Mouse (Mus musculus) layer of hippocampus, adult 2 months (tissue): ENCODE data around the gene Colq. TPM values are rescaled to one million over a fixed set of nuclear protein-coding genes. Genes with fewer than 3 reads are reported as not detected.

Experiments used
- DNase-seq, 2 experiments: peaks; one replicate each; pipeline ENCODE4 v3.0.0; 2022; ENCODE audit warnings: low spot score in 2 of 2
- H3K27ac ChIP-seq: fragments of 200-600 bp; 2 replicates; pipeline ENCODE4 v1.8.1; 2022
- H3K4me3 ChIP-seq: fragments of 200-600 bp; 2 replicates; pipeline ENCODE4 v1.8.1; 2022; ENCODE audit warnings: mild to moderate bottlenecking
- CTCF ChIP-seq: fragments of 200-600 bp; conservative IDR thresholded peaks from 2 replicates; pipeline ENCODE4 v1.8.1; 2022; ENCODE audit warnings: antibody characterized with exemption, mild to moderate bottlenecking, moderate library complexity
- total RNA-seq, 2 experiments: library from RNA; stranded (reverse); gene quantifications; 2 replicates each; pipeline ENCODE4 v1.2.3; 2021

Gene Colq
- total RNA-seq, 2 experiments from 2014 or later = 0.41 TPM; not detected in 1

- no peak for DNase-seq
- Histone ChIP-seq H3K4me3 (no peak overlapping the region), H3K27ac (no peak overlapping the region)
- TF ChIP-seq CTCF = no peak
These were observed 22.0 kb downstream of the Colq start for GRCm38 (mm10) chr14:31569151-31569631.

GRCm38 (mm10) chr14:31565478-31566212, 25.5 kb downstream of the Colq start:
- DNase-seq = no peak
- Histone ChIP-seq H3K27ac (no peak overlapping the region), H3K4me3 (no peak overlapping the region)
- no peak for TF ChIP-seq CTCF

- TF ChIP-seq CTCF = no peak
- DNase-seq = no peak
- Histone ChIP-seq H3K4me3 (no peak overlapping the region), H3K27ac (no peak overlapping the region)
These were observed 26.5 kb downstream of the Colq start for GRCm38 (mm10) chr14:31564452-31565179.

- no peak for TF ChIP-seq CTCF
- Histone ChIP-seq H3K27ac (no peak overlapping the region), H3K4me3 (no peak overlapping the region)
- DNase-seq = no peak
These were observed 30.3 kb downstream of the Colq start for GRCm38 (mm10) chr14:31560886-31561285.

- no peak for TF ChIP-seq CTCF
- H3K27ac ChIP-seq = no peak overlapping the region
- no peak overlapping the region for H3K4me3 ChIP-seq
- no peak for DNase-seq
These were observed 31.9 kb downstream of the Colq start for GRCm38 (mm10) chr14:31559216-31559615.

GRCm38 (mm10) chr14:31557784-31558183, 33.4 kb downstream of the Colq start:
- no peak for DNase-seq
- Histone ChIP-seq H3K27ac (no peak overlapping the region), H3K4me3 (no peak overlapping the region)
- no peak for TF ChIP-seq CTCF

- Histone ChIP-seq H3K27ac (no peak overlapping the region), H3K4me3 (no peak overlapping the region)
- DNase-seq = no peak
- no peak for TF ChIP-seq CTCF
These were observed 33.9 kb downstream of the Colq start for GRCm38 (mm10) chr14:31557273-31557672.

GRCm38 (mm10) chr14:31556526-31557260, 34.5 kb downstream of the Colq start:
- H3K27ac ChIP-seq = no peak overlapping the region
- H3K4me3 ChIP-seq = no peak overlapping the region
- TF ChIP-seq CTCF = no peak
- DNase-seq = no peak

- no peak overlapping the region for H3K27ac ChIP-seq
- DNase-seq = no peak
- TF ChIP-seq CTCF = no peak
- no peak overlapping the region for H3K4me3 ChIP-seq
These were observed 35.1 kb downstream of the Colq start for GRCm38 (mm10) chr14:31555963-31556434.

- Histone ChIP-seq H3K27ac (no peak overlapping the region), H3K4me3 (no peak overlapping the region)
- peak; percentile 17; the same call in 1 of the 2 replicates for TF ChIP-seq CTCF
- no peak for DNase-seq
These were observed 36.1 kb downstream of the Colq start for GRCm38 (mm10) chr14:31555021-31555420.

- Histone ChIP-seq H3K27ac (no peak overlapping the region), H3K4me3 (no peak overlapping the region)
- DNase-seq = no peak
- TF ChIP-seq CTCF = no peak
These were observed 47.2 kb downstream of the Colq start for GRCm38 (mm10) chr14:31543885-31544442.

- TF ChIP-seq CTCF = no peak
- DNase-seq = no peak
- no peak overlapping the region for H3K4me3 ChIP-seq
- no peak overlapping the region for H3K27ac ChIP-seq
These were observed 53.8 kb downstream of the Colq start for GRCm38 (mm10) chr14:31537298-31537697.

- TF ChIP-seq CTCF = no peak
- DNase-seq = no peak
- Histone ChIP-seq H3K4me3 (no peak overlapping the region), H3K27ac (no peak overlapping the region)
These were observed 58.5 kb downstream of the Colq start for GRCm38 (mm10) chr14:31532656-31533055.
